Mouse (Mus musculus): ENCODE measurements around the gene Btbd35f17. TPM values are rescaled to one million over a fixed set of nuclear protein-coding genes. Genes with fewer than 3 reads are reported as not detected.

Btbd35f17 gene
- not detected for polyA plus RNA-seq (2014; fragmentation: Illumina TruSeq; extraction: RNeasy Lipid Tissue Mini Kit (QIAGEN cat#74804); ENCODE audit: low replicate concordance)

GRCm38 (mm10) chrX:4370336-4370735 lies at the start of gene Btbd35f17:
Gene Btbd35f17, plus strand, starts transcription at chrX:4370636.

Other genes with a start within 250 kb of the Btbd35f17 start
- not detected for gene Btbd35f28, start 174.1 kb upstream of the Btbd35f17 start, polyA plus RNA-seq (2014; fragmentation: Illumina TruSeq; extraction: RNeasy Lipid Tissue Mini Kit (QIAGEN cat#74804); ENCODE audit: low replicate concordance)
- gene Btbd35f20, start 79.4 kb upstream of the Btbd35f17 start, polyA plus RNA-seq (2014; fragmentation: Illumina TruSeq; extraction: RNeasy Lipid Tissue Mini Kit (QIAGEN cat#74804); ENCODE audit: low replicate concordance): not detected

Data from small intestine, adult 10 weeks (tissue).